ENCODE assay signal across 20 mouse cellular contexts in the genomic region with DNA sequence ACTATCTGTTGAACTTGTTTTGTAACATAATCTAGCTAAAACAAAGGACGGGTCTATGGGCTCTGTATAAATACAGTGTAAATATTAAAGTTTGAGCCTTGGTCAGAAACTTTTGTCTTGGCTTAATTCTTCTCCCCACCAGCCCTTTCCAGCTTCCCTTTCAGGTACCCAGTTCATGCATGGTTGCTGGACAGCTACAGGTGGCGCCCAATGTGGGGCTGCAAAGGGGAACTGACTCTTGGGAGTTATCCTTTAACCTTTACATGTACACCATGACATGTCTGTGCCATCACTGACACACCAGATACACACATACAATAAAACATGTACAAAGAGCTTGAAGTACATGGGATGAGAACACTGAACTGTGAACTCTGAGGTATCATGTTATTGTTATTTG. TPM values are rescaled to one million over a fixed set of nuclear protein-coding genes. Genes with fewer than 3 reads are reported as not detected.
"Had no signal": no experiment of that assay in that cellular context is flagged by ENCODE, and none has a peak within 500 bp of the region (broad histone marks: within the 10 kb centered on the region; RNA-seq: fewer than 3 reads in every experiment).

No protein-coding gene starts in this region.

- H3K4me1 ChIP-seq: midbrain, embryonic 10.5 days; midbrain, embryonic 12.5 days; neural tube, embryonic 13.5 days; neural tube, embryonic 15.5 days; stomach, embryonic 15.5 days had no signal

- H3K9ac ChIP-seq: lung, embryonic 14.5 days; midbrain, embryonic 12.5 days; neural tube, embryonic 13.5 days; neural tube, embryonic 15.5 days; stomach, embryonic 15.5 days had no signal

- H3K4me3 ChIP-seq: midbrain, embryonic 10.5 days; midbrain, embryonic 12.5 days; myocyte; neural tube, embryonic 13.5 days; neural tube, embryonic 15.5 days; stomach, embryonic 15.5 days had no signal

- H3K27ac ChIP-seq: midbrain, embryonic 10.5 days; midbrain, embryonic 12.5 days; neural tube, embryonic 13.5 days; neural tube, embryonic 15.5 days; stomach, embryonic 15.5 days; stomach, postnatal 0 days had no signal

- H3K27me3 ChIP-seq: midbrain, embryonic 12.5 days; neural tube, embryonic 13.5 days; neural tube, embryonic 15.5 days; stomach, embryonic 15.5 days had no signal

- DNase-seq: lung, adult 18-20 months; lung, embryonic 14.5 days; lung, postnatal 10 days; lung, postnatal 4 days; midbrain, embryonic 14.5 days; retina, postnatal 1 day; right cerebral cortex, adult 18-20 months; right cerebral cortex, postnatal 25 days; thymus, adult 2 months; thymus, postnatal 25 days; thymus, postnatal 4 days had no signal

- H3K9me3 ChIP-seq: midbrain, embryonic 10.5 days; midbrain, embryonic 12.5 days; neural tube, embryonic 13.5 days; neural tube, embryonic 15.5 days; stomach, embryonic 15.5 days had no signal

RNA-seq across cellular contexts. Expression of gene Chgb, which starts 21.9 kb away (rescaled TPM):
- total RNA-seq: megakaryocyte, adult 5-6 weeks had no signal
- polyA plus RNA-seq: spleen, adult 2 months had no signal
